Mouse (Mus musculus): Measurements from ENCODE around the gene Gsk3a. TPM values are rescaled to one million over a fixed set of nuclear protein-coding genes. Genes with fewer than 3 reads are reported as not detected.
"Not testable (repeated sequence)": the region's sequence is repeated elsewhere in the genome, so short reads cannot be mapped to it uniquely, and the experiment has no call there.

Gsk3a gene
- polyA plus RNA-seq, 1 experiment from 2014 or later = 5.3 TPM

DNA sequence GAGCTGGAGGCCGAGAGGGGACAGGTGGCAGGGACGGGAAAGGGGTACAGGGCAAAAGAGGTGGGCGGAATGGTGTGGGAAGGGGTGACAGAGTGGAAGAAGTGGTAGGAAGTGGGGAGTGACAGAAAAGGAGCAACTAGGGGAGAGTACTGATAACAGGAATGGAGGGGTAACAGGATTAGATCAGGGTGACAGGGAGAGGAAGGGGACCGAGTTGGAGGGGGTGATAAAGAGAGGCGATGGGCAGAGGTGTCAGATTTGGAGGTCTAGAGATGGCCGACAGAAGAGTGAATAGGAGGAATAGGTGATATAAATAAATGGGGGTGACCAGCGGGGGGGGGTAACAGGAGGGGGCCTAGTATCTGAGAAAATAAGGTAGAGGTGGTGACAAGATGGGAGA, 30.9 kb upstream of the Gsk3a start:
- no peak for ATAC-seq (ENCODE audit: low read depth)
- 2% methylated on average over 7 of the region's 7 CpGs for WGBS (ENCODE audit: insufficient replicate concordance)
- no peaks in the 10 kb centered on the region for H3K27me3 ChIP-seq (ENCODE audit: control insufficient read depth, insufficient read depth, low read depth, low read length)
- peak overlapping the region; percentile 94 for H3K27ac ChIP-seq (ENCODE audit: low read length)
- peak overlapping the region; percentile 92 for H3K4me2 ChIP-seq (ENCODE audit: low read depth, low read length)
- no peaks in the 10 kb centered on the region for H3K9me3 ChIP-seq (replicated peaks; ENCODE audit: control insufficient read depth, low read length)
- peaks cover 48% of the 10 kb centered on the region for H3K4me1 ChIP-seq (ENCODE audit: control insufficient read depth, low read depth, low read length)
- peak overlapping the region; percentile 99 for H3K9ac ChIP-seq (ENCODE audit: low read depth, low read length)
- H3K4me3 ChIP-seq (ENCODE audit: low read depth, low read length) = peak overlapping the region; percentile 93
- H3K36me3 ChIP-seq (ENCODE audit: control insufficient read depth, insufficient read depth) = peaks cover 13% of the 10 kb centered on the region

DNA sequence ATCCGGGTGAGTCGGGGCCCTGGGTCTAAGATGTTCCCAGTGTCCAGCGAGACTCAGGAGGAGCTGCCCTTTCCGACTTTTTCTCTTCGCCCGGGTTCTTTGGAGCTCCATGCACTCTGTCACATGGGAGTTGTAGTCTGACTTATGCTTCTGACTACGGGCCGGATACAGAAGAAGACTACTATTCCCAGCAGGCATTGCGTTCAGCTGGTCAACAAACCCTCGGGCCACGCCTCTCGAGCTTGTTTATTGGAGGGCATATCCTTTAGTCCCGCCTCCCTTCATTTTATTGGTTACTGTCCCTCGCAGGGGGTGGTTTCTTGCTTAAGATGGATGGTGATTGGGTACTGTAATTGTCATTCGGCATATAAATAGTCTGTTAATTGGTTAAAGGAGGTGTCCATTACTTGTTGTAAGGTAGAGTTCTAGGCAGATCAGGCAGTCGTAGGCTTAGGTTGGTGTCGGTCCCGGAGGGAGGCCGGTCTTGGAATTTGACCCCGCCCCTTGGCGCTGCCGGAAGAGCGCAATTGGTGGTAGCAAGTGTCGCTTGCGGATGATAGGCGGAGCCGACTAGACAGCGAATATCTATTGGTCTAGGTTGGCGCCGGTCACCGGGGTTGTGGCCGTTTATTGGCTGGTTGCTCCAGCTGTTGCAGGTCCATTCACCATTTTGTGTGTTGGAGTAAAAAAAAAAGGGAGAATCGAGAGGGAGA, 30.3 kb upstream of the Gsk3a start:
- under 1% methylated on average over 33 of the region's 33 CpGs for WGBS (ENCODE audit: insufficient replicate concordance)
- ATAC-seq (ENCODE audit: low read depth) = peak; percentile 87
- H3K4me1 ChIP-seq (ENCODE audit: control insufficient read depth, low read depth, low read length) = peaks cover 41% of the 10 kb centered on the region

DNA sequence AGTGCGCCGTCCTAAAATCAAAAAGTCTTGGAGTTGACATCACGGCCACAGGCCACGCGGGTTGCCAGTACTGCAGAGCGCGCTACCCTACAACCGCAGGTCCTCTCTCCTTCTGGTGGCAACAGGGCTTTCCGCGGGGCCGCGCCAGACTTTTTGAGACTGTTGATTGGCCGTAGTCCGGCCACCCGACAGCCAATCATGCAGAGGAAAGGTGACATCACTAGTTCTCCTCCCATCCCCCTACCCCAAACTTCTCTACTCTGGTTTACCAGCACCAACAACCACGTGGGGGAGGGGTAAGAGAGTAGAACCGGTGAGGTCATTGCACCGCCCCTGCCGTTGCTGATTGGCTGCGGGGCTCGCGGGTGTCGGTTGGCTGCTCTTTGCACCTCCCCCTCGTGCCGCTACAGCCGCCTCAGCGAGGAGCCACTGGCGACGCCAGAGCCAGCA, 29.7 kb upstream of the Gsk3a start, which contains the start of gene Cic:
Cic (plus strand) TSS at position 404 of the 450 bp plus-strand sequence.
- no peaks in the 10 kb centered on the region for H3K9me3 ChIP-seq (replicated peaks; ENCODE audit: control insufficient read depth, low read length)
- peak; percentile 74 for ATAC-seq (ENCODE audit: low read depth)
- peaks cover 6% of the 10 kb centered on the region; the same call in 1 of the 2 replicates for H3K36me3 ChIP-seq (ENCODE audit: control insufficient read depth, insufficient read depth)
- peak within 1 kb of the TSS; percentile 93 for H3K4me3 ChIP-seq (ENCODE audit: low read depth, low read length)
- H3K27me3 ChIP-seq (ENCODE audit: control insufficient read depth, insufficient read depth, low read depth, low read length) = no peaks in the 10 kb centered on the region
- WGBS (ENCODE audit: insufficient replicate concordance) = under 1% methylated on average over 29 of the region's 29 CpGs
- peaks cover 35% of the 10 kb centered on the region for H3K4me1 ChIP-seq (ENCODE audit: control insufficient read depth, low read depth, low read length)
- H3K4me2 ChIP-seq (ENCODE audit: low read depth, low read length) = peak within 1 kb of the TSS; percentile 92
- H3K27ac ChIP-seq (ENCODE audit: low read length) = peak within 1 kb of the TSS; percentile 94
- H3K9ac ChIP-seq (ENCODE audit: low read depth, low read length) = peak within 1 kb of the TSS; percentile 99

More for the DNA sequence above, 30.3 kb upstream of the Gsk3a start:
- H3K27ac ChIP-seq (ENCODE audit: low read length) = peak overlapping the region; percentile 94
- H3K36me3 ChIP-seq (ENCODE audit: control insufficient read depth, insufficient read depth) = peaks cover 10% of the 10 kb centered on the region
- H3K4me2 ChIP-seq (ENCODE audit: low read depth, low read length) = peak overlapping the region; percentile 92
- H3K4me3 ChIP-seq (ENCODE audit: low read depth, low read length) = peak overlapping the region; percentile 93
- H3K9me3 ChIP-seq (replicated peaks; ENCODE audit: control insufficient read depth, low read length) = no peaks in the 10 kb centered on the region
- H3K9ac ChIP-seq (ENCODE audit: low read depth, low read length) = peak overlapping the region; percentile 99
- H3K27me3 ChIP-seq (ENCODE audit: control insufficient read depth, insufficient read depth, low read depth, low read length) = no peaks in the 10 kb centered on the region

GRCm38 (mm10) chr7:25266180-25266962, 28.7 kb upstream of the Gsk3a start:
- peaks cover 35% of the 10 kb centered on the region for H3K4me1 ChIP-seq (ENCODE audit: control insufficient read depth, low read depth, low read length)
- 67% methylated on average over 8 of the region's 8 CpGs for WGBS (ENCODE audit: insufficient replicate concordance)
- no peaks in the 10 kb centered on the region; the same call in 1 of the 2 replicates for H3K36me3 ChIP-seq (ENCODE audit: control insufficient read depth, insufficient read depth)
- no peak overlapping the region; the same call in 1 of the 2 replicates for H3K4me3 ChIP-seq (ENCODE audit: low read depth, low read length)
- no peaks in the 10 kb centered on the region for H3K9me3 ChIP-seq (replicated peaks; ENCODE audit: control insufficient read depth, low read length)
- peak overlapping the region; percentile 90 for H3K27ac ChIP-seq (ENCODE audit: low read length)
- peak overlapping the region; percentile 87 for H3K9ac ChIP-seq (ENCODE audit: low read depth, low read length)
- peak overlapping the region; percentile 79 for H3K4me2 ChIP-seq (ENCODE audit: low read depth, low read length)
- ATAC-seq (ENCODE audit: low read depth) = no peak
- H3K27me3 ChIP-seq (ENCODE audit: control insufficient read depth, insufficient read depth, low read depth, low read length) = no peaks in the 10 kb centered on the region

DNA sequence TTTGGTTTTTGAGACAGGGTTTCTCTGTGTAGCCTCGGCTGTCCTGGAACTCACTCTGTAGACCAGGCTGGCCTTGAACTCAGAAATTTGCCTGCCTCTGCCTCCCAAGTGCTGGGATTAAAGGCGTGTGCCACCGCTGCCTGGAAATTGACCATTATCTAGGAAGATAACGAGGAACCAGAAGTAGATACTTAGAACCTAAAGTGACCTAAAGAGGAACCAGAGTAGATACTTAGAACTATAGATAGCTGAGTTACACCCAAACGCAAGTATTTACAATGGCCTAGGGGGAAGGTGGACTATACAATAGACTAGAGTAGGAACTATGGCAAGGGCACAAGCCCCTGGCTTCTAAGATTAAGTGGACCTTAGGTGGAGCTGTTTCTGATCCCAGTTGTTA, 28.1 kb upstream of the Gsk3a start:
- not testable (repeated sequence) for H3K9me3 ChIP-seq (replicated peaks; ENCODE audit: control insufficient read depth, low read length); H3K27me3 ChIP-seq (ENCODE audit: control insufficient read depth, insufficient read depth, low read depth, low read length); H3K4me2 ChIP-seq (ENCODE audit: low read depth, low read length); H3K27ac ChIP-seq (ENCODE audit: low read length); ATAC-seq (ENCODE audit: low read depth); H3K4me3 ChIP-seq (ENCODE audit: low read depth, low read length); H3K9ac ChIP-seq (ENCODE audit: low read depth, low read length); H3K36me3 ChIP-seq (ENCODE audit: control insufficient read depth, insufficient read depth)
- WGBS (ENCODE audit: insufficient replicate concordance) = 35% methylated on average over 5 of the region's 5 CpGs
- peaks cover 35% of the 10 kb centered on the region for H3K4me1 ChIP-seq (ENCODE audit: control insufficient read depth, low read depth, low read length)

DNA sequence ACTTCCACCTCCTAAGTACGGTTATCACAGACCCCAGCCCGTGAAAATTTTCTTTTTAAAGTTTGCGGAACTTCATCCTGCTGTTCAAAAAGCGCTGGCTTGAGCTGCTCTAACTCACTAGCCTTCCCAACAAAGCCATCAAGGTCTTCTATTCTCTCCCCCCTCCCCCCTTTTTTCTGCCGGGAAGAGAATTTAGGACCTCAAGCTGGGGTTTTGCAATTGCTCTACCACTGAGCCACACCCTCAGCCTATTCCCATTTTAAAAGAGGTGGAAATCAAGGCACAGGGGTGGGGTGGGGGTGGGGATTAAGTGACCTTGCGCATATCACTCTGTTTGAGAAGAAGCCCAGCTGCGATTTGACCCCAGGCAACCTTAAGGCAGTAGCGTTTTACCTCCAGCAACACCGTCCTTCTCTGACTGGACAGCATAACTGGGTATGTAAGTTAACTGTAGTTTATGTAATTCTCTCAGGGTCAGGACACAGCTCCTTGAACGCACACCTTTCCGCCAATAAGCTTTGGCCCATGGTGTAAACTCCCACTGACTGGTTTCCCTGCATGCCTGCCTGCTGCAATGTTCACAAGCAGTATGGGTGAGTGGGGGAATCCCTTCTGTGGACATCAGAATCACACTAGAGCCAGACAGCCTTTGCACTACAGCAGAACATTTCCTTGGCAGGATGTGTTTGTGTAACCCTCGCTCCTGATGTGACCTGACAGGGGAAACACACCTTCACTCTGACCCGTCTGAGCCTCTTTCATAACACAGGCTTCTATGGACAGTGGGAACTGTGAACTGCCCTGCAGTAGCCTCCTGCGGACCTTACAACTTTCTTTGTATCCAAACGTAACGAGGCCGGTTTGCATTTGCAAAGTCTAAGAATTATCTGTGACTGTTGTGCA, 26.6 kb upstream of the Gsk3a start:
- Histone ChIP-seq H3K4me3 (ENCODE audit: low read depth, low read length) (no peak overlapping the region), H3K4me2 (ENCODE audit: low read depth, low read length) (no peak overlapping the region), H3K36me3 (ENCODE audit: control insufficient read depth, insufficient read depth) (no peaks in the 10 kb centered on the region), H3K27ac (ENCODE audit: low read length) (peak overlapping the region; percentile 59), H3K4me1 (ENCODE audit: control insufficient read depth, low read depth, low read length) (peaks cover 21% of the 10 kb centered on the region), H3K27me3 (ENCODE audit: control insufficient read depth, insufficient read depth, low read depth, low read length) (no peaks in the 10 kb centered on the region), H3K9me3 (replicated peaks; ENCODE audit: control insufficient read depth, low read length) (no peaks in the 10 kb centered on the region), H3K9ac (ENCODE audit: low read depth, low read length) (no peak overlapping the region)
- ATAC-seq (ENCODE audit: low read depth) = no peak
- WGBS (ENCODE audit: insufficient replicate concordance) = 48% methylated on average over 17 of the region's 17 CpGs

DNA sequence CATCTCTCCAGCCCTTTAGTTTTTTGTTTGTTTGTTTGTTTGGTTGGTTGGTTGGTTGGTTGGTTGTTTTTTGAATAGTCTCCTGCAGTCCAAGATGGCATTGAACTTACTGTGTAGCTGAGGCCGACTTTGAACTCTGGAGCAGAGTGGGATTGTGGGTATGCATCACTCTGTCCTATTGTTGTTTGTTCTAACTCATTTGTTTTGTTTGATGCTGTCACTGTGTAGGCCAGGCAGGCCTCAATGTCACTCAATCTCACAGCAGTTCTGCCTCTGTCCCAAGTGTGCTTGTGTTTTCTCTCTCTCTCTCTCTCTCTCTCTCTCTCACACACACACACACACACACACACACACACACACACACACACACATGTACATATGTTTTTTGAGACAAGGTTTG, 24.2 kb upstream of the Gsk3a start:
- Histone ChIP-seq H3K4me3 (ENCODE audit: low read depth, low read length) (no peak overlapping the region), H3K9me3 (replicated peaks; ENCODE audit: control insufficient read depth, low read length) (no peaks in the 10 kb centered on the region)
- WGBS (ENCODE audit: insufficient replicate concordance) = 68% methylated on average over 1 of the region's 1 CpGs

GRCm38 (mm10) chr7:25251822-25252221, 14.2 kb upstream of the Gsk3a start:
- 47% methylated on average over 8 of the region's 8 CpGs for WGBS (ENCODE audit: insufficient replicate concordance)
- Histone ChIP-seq H3K27me3 (ENCODE audit: control insufficient read depth, insufficient read depth, low read depth, low read length) (no peaks in the 10 kb centered on the region), H3K4me2 (ENCODE audit: low read depth, low read length) (peak overlapping the region; percentile 97; the same call in 1 of the 2 replicates), H3K4me3 (ENCODE audit: low read depth, low read length) (no peak overlapping the region), H3K4me1 (ENCODE audit: control insufficient read depth, low read depth, low read length) (peaks cover 38% of the 10 kb centered on the region), H3K9me3 (replicated peaks; ENCODE audit: control insufficient read depth, low read length) (no peaks in the 10 kb centered on the region), H3K9ac (ENCODE audit: low read depth, low read length) (no peak overlapping the region), H3K27ac (ENCODE audit: low read length) (0 out of 2 replicates have a peak overlapping the region, but pooled peaks have one; percentile 31), H3K36me3 (ENCODE audit: control insufficient read depth, insufficient read depth) (no peaks in the 10 kb centered on the region)
- ATAC-seq (ENCODE audit: low read depth) = no peak

More for the DNA sequence above, 24.2 kb upstream of the Gsk3a start:
- H3K4me2 ChIP-seq (ENCODE audit: low read depth, low read length) = no peak overlapping the region
- H3K27me3 ChIP-seq (ENCODE audit: control insufficient read depth, insufficient read depth, low read depth, low read length) = no peaks in the 10 kb centered on the region
- H3K9ac ChIP-seq (ENCODE audit: low read depth, low read length) = no peak overlapping the region
- no peak overlapping the region for H3K27ac ChIP-seq (ENCODE audit: low read length)
- ATAC-seq (ENCODE audit: low read depth) = no peak
- no peaks in the 10 kb centered on the region for H3K36me3 ChIP-seq (ENCODE audit: control insufficient read depth, insufficient read depth)
- H3K4me1 ChIP-seq (ENCODE audit: control insufficient read depth, low read depth, low read length) = peaks cover 13% of the 10 kb centered on the region
